Mouse (Mus musculus): ENCODE measurements around the gene 4933427D14Rik.

GRCm38 (mm10) chr11:72169871-72170270 is 37.4 kb downstream of the 4933427D14Rik start:
- TF ChIP-seq CTCF (conservative IDR thresholded peaks at IDR 0.05; ENCODE audit: low read length) = no peak
- TF ChIP-seq NANOG (IDR thresholded peaks at IDR 0.05; ENCODE audit: borderline replicate concordance, low read length) = no peak
